Mouse (Mus musculus) brain, embryonic 18.5 days (tissue): ENCODE results near the gene Hmox1.

ENCODE experiments used
- DNase-seq: peaks from one replicate; pipeline ENCODE4 v3.0.0-alpha.2; 2012; ENCODE audit warnings: low read depth, low spot score

Gene Hmox1

DNA sequence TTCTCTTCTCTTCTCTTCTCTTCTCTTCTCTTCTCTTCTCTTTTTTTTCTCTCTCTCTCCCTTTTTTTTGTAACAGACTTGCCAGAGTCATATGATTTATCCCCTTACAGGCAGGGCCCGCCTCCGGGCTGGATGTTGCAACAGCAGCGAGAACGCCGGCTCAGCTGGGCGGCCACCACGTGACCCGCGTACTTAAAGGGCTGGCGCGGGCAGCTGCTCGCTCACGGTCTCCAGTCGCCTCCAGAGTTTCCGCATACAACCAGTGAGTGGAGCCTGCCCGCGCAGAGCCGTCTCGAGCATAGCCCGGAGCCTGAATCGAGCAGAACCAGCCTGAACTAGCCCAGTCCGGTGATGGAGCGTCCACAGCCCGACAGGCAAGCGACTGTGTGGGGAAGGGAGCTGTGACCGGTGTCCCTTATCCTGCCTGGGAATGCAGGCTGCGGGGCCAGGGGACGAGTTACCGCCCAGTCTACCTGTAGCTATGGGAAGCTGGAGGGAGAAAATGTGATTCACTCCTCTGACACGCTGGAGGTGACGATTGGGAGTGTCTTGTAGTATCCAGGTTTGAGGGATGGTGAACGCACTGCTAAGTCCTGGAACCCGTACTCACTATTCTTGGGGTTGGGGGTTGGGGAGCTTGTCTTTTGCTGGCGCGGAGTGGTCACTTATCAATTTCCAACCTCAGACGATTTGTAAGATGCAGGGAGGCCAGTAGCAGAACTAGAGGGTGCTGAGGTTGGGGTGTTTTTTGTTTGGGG, at the start of gene Hmox1:
Gene Hmox1, plus strand, starts transcription at position 223 of the 758 bp plus-strand sequence.
- no peak for DNase-seq

DNA sequence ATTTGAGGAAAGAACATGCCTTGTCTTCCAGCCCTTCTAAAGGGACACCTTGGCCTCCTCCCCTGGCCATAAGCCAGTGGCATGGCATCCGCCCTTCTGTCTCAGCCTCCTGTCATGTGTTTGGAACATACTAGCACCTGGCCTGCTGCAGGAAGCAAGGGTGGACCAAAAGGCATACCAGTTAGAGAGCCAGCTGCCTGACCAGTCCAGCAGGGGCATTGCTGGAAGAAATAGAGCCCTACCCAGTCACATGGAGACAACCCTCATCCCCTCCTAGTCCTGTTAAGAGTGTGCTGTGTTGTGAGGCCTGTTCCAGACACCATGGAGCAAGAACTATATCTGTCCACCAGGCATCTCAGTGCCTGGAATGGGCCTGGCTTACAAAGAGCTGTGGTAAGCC, 47.1 kb upstream of the Hmox1 start:
- DNase-seq, result no peak

DNA sequence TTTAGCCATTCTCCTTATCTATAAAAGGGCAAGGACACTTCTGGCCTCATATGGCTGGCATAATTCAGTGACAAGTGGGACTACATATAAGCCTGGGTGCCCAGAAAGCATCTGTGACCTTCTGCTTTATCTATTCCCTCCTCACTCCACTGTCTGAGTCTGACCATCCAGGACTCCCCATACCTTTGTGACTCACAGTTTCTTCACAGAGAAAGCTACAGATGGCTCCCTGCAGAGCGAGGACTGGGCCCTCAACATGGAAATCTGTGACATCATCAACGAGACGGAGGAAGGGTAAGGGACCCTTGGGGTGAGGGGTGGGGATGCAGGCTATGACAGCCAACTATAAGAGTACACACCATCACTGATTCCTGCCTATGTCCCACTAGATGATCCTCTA, 45.6 kb upstream of the Hmox1 start:
- DNase-seq, result no peak

DNA sequence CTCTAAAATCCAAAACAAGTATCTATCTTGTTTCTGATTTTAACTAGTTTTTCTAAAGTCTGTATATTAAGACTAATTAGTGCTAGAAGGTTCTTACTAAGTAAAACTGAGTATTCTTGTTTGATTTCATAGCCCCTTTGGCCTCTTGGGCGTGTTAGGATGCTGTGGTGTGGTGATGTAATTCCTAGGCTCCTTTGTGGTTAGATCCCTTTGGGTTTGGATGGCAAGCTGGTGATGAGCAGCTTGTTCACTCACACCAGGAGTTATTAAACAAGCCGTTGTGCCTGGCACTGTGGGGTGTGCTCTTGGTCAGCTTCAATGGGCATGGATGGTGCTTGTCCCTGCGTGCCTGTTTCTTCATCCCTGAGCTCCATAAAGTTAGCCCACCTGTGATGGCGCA, 40.1 kb upstream of the Hmox1 start:
- DNase-seq, result no peak

DNA sequence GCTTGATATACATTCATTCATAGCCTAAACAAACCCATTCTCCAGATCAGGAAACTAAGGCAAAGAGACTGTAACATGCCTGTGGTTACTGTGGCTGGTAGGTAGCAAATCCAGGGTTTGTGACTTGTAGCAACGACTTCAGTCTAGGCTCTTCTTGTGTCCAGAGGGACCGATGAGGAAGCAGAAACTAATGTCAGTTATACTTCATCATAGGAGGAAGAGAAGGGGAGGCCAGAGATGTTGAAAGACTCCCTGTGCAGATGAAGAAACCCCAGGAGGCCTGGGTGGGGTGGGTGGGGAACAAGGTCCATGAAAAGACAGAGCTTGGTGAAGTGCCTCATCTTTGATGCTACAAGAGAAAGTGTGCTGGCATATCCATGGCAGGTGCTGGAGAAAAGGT, 37.7 kb upstream of the Hmox1 start:
- DNase-seq, result no peak

DNA sequence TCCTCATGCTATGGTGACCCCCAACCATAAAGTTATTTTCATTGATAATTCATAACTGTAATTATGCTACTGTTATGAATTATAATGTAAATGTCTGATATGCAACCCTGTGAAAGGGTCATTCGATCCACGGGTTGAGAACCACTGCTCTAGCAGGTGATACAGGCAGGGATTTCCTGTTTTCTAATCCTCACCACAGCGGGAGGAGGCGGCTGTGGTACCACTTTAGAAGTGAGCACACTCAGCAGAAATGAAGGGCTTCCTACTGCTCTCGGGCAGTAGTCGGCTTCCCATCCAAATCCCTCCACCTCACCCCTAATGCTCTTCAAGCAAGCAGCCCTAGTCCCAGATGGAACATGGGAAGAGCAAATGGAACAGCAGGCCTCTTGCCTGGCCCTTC, 33.4 kb upstream of the Hmox1 start:
- no peak for DNase-seq

DNA sequence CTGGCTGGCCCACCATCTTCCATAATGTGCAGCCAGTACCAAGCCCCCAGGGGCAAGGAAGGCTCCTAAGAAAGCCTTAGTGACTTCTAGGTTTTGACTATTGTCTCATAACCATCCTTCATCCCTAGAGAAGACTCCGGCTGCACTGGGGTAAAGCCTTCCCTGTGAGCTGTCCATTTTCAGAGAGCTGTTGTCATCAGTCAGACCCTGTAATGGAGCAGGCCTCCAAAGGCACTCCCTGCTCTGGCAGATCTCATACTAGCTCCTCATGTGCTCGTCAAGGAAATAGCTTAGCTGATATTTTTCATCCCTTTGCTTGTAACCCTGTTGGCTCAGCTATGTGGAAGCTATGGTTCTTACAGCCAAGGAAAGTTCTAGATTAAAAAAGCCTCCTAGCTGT, 32.6 kb upstream of the Hmox1 start:
- DNase-seq, result no peak

DNA sequence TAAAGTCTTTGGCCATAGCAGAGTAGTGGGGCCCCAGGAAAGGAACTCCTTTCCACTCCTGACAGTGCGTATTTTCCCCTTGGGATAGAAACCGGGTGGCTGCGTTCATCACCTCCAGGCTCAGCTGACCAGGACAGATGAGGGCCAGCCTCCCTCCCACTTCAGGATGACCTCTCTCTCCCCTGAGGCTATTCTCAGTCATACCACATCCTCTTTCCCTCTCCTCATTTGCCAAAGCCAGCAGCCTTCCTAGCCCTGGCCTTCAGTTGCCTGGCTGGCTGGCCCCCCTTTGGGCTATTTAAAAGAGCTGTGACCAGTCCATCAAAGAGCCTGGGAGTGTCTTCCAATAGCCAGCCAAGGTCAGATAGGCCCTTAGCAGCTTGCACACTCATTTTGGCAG, 30.1 kb upstream of the Hmox1 start:
- DNase-seq, result no peak

DNA sequence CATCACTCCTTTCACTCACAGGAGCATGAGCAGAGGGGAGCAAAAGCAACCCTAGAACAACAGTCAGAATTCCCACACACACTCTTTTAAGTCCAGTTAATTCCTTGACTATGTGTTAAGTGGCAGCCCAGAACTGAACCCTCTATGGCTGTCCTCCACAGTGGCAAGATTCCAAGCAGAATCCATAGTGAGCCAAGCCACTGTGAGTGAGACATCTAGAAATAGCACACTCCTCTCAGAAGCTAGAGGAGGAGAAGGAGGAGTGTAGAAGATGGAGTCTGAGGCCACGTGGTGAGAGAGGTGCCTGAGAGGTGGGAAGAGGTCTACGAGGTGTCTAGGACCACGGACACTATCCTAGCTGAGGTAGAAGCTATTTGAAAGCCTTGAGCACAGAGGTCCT, 28.6 kb upstream of the Hmox1 start:
- no peak for DNase-seq

DNA sequence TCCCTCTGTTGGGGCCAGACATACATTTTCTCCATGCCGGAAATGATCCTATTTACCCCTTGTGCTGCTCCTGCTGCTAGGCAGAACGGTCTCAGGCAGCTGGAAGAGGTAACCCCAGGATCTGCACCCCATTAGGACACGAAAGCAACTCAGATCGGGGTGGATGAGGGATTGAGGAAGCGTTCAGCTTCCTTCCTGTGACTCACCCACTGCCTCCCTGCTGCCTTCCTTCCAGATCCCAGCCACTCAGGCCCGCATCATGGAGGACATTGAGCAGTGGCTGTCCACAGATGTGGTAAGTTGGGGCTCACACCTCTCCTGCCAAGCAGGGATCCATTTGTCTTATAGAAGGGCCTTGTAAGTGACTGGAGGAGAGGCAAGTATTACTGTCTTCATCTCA, 26.1 kb upstream of the Hmox1 start:
- DNase-seq, result no peak

DNA sequence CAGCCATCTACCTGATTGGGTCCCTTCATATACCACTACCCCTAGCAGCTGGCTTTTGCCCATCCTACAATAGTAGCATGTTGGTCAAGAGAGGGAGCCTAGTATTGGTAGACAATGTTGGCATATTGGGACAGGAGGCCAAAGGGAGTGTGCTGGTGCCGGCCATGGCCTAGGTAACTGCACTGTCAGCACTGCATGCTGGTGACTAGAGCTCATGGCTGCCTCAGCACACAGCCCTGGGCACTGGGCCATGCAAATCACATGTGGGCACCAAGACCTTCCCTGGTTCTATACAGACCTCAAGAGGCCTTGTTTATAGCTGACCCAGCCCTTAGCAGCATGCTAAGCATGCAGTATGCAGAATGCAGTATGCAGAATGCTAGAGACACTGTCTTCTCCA, 23.1 kb upstream of the Hmox1 start:
- DNase-seq, result no peak

DNA sequence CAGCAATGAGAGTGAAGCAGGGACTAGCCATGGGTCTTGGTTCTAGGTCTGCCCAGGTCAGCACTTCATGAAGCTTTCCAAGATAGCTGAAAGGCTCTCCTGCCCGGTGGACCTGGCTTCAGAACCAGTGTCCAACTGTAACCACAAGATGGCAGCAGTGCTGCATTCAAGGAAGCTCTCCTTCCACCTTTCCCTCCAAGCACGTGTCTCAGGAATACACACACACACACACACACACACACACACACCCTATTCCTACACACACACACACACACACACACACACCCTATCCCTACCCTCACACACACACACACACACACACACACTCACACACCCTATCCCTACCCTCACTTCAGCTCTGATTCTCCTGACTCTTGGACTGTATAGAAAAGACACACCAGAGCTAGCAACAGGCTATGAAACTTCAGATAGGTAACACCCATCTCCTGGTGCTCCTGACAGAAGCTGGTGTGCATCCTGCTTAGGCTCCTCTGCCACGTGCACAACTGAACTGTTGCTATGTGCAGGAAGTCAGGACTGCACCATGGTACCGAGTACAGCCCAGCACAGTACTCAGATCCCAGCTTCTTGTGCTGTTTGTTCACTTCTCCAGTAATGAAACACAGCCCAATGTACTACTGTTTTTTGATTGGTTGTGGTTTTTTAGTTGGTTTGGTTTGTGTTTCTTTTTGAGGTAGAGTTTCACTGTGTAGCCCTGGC, 21.6 kb upstream of the Hmox1 start:
- peak; percentile 40 for DNase-seq

DNA sequence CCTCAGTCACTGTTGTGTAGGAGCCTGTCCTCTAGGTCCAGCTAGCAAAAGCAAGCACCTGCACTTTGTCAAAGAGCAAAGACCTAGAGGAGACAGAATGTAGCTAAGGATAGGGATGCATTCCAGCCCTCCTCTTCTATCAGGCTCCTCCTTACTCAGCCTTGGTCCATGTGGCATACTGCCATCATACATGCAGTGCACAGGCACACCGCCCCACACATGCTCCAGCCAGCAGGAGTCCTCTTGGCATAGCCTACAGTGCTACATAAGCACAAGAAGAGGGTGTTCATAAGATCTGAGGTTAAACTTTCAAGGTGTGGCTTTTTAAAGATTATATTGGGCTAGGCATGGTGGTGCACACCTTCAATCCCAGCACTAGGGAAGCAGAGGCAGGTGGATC, 18.5 kb upstream of the Hmox1 start:
- DNase-seq, result no peak

DNA sequence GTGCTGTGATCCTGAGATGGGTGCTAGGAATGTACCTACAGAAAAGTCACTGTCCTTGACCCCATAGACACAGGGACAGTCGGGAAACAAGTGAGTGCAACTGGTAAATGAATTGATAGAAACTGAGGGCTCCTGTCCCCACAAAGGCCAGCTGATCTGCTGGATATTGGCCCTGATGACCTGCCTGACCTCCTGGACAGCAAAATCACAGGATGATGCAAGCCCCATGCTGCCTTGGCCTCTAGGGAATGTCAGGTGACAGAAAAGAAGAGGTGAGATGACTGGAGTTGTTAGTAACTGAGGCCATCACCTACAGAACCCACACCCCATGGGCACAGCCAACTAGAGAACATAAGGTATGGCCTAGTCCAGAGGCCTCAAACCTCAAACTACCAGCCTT, 15.2 kb upstream of the Hmox1 start:
- DNase-seq, result no peak

DNA sequence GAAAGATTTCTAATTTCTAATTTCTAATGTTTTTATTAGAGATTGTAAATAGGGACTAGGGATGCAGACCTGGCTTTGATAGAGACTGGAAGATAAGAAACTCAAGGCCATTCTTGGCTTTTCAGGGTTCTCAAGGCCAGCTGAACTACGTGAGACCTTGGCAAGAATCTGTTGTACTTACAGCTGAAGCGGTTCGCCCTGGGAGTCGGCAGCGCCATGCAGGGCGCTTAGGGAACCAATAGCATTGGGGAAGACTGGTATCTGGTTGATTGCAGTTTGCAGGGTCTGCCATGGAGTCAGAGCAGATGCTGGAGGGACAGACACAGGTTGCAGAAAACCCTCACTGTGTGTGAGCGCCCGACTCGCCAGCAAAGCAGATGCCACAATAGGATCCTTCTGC, 14.6 kb upstream of the Hmox1 start:
- no peak for DNase-seq

DNA sequence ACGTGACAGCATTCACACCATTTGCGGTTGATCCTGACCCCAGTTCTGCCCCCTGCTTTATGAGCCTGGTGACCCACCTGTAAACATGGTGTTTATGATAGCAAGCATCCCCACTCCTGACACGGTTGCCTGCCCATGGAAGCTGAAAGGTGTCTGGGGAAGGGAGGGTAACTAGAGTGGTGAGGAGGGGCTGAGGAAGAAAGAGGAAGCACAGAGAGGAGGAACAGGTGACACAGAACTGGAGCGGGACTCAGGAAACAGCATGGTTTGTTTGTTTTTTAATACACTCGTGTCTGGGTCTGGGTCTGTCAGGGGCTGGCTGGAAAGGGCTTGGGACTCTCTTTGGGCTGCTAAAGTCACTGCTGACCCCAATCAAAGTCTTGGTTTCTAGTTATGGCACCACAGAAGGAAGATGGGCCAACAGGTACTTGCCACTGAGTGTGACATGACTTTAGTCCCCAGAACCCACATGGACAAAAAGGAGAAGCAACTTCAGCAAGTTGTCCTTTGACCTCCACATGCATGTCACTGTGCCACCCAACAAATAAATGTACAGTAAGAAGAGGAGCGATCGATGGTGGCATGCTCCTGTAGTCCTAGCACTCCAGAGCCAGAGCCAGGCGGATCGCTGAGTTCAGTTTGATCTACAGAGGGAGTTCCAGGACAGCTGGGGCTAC, 11.9 kb upstream of the Hmox1 start:
- no peak for DNase-seq

DNA sequence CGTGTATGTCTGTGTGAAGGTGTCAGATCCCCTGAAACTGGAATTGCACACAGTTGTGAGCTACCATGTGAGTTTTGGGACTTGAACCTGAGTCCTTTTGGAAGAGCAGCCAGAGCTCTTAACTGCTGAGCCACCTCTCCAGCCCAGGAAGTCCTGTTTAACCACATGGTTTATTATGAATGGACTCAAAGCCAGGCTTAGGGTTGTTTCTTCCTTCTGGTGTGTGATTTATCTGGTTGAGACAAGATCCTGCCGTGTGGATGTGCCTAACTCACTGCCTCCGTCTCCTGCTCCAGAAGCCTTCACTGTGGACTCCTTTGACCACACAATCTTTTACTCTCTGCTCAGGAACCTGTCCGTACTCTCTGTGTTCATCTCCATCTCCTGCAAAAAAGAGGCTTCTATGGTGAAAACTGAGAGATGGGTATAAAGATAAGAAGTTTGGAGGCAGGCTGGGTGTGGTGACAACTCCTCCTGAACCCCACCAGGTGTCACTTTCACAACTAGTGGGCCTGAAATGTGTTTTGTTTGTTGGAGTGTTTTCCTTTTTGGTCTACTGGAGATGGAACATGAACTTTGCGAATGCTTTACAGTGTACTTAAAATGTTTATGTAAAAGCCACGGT, 11.1 kb upstream of the Hmox1 start:
- no peak for DNase-seq

DNA sequence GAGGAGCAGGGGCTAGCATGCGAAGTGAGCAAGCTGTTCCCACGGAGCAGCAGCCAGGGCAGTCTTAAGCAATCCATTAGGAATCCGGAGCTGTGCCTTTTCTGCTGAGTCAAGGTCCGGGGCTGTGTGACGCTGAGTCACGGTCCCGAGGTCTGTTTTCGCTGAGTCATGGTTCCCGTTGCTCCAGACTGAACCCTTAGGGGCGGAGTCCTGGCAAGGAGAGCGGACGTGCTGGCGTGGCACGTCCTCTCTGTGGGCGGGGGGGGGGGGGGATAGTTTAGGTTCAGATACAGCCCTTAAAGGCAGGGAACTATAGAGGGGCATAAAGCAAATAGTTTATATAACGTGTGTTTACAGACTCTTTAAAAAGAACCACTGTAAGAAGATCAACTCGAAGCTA, 9.6 kb upstream of the Hmox1 start:
- DNase-seq, result no peak

DNA sequence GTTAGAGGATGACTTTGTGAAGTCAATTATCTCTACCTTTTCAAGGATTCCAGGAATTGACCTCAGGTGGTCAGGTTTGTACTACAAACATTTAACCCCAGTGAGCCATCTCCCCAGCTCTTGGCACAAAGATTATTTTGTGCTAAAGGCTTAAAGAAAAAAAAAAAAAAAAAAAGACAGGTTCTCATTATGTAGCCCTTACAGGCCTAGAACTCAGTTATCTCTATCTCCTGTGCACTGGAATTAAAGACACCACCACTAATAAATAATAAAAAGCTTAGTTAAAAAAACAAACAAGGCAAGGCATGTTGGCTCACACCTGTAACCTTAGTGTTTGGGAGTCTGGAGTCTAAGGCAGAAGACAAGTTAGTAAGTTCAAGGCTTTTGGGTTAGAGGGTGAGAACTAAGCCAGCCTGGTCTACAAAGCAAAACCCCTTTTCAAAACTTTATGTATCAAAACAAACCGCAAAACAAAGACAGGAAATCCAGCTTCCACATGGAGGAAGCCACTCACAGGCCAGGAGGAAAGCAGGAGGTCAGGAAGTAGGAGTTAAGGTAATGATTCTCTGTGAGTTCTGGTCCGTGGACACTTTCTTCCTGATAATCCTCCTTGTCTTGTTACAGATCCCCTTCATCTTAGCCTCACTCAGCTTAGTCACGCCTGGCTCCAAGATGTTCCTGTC, 8.9 kb upstream of the Hmox1 start:
- no peak for DNase-seq

DNA sequence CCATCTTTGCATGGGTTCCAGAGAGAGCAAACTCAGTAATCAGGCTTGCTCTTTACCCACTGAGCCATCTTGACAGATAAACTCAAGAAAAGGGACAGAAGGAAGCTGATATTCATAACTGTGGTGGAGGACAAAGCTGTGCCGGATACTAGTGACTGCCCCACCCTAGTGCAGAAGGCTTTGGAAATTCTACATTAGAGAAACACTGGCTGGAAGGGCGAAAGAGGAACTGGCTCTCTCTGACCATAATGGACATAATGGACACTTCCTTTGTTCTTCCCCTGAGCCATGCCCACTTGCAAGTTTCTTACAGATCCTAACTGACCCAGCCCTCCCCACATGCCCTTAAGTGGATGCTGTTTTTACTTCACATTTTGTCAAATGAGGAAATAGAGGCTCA, 7.4 kb upstream of the Hmox1 start:
- no peak for DNase-seq

DNA sequence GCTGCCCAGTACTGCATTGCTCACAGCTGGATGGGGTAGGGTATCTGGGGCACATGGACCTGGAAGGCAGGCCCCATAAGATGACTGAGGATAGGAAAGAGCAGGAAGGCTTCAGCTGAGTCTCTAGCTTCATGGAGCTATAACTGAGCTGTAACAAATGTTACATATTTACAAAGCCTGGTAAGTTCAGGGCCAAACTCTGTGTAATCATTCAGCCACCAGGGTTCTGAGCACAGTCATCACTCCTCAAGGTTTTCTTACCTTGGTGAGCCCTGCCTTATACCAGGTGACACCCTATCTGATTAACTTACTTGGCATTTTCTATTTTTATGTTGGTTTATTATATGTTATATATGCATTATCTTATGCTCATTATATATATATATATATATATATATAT, 6.3 kb upstream of the Hmox1 start:
- DNase-seq, result no peak
